Mouse (Mus musculus) kidney, adult 11 months (tissue): ENCODE measurements at regions not wholly inside any gene's neighbourhood (a gene's known extent, or its start where the extent isn't known, plus 50 kb on each side); places are given as distances from the start of the nearest gene placed in this dataset.

ENCODE experiments used
- DNase-seq: peaks from one replicate; pipeline ENCODE4 v3.0.0; 2022

DNA sequence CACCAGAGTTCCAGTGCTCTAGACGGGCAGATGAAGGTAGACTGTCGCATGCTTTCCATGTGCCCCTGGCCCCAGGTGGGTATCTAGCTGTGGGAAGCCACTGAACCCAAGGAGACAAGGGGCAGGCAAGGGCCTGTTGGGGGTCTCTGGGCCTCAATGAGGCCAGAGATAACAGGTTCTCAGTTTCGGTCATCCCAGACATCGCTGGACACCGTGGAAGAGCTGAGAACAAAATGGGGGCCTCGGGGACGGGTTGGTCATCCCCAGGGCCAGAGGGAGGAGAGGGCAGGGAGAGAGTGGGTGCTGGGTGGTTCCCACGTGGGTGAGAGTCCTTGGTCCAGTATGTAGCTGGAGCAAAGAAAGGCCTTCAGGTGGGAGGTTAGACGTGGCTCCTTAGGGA, 307.2 kb downstream of the Zfp804a start:
- DNase-seq: no peak

- DNase-seq: no peak
These were observed 320.1 kb downstream of the Zfp804a start for GRCm38 (mm10) chr2:82373152-82373551.

- no peak for DNase-seq
These were observed 325.5 kb downstream of the Zfp804a start for GRCm38 (mm10) chr2:82378476-82378875.

GRCm38 (mm10) chr2:82385123-82385522, 332.1 kb downstream of the Zfp804a start:
- DNase-seq: no peak

DNA sequence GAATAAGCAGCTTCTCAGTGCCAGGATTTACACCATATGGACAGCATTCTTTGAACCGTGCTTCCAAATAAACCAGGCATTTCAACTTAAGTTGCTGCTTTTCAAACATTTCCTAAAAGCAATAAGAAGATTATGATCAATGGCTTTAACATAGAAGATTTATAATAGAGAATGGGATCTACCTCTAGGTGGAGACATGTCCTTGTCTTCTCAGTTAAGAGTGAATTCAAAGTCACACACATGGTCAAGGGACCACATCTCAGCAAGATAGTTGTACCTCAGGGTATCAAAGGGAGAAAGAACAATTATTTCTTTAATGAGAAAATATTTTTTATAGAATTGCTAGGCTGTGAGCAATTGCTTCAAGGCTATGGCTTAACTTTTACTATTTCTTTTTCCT, 334.7 kb downstream of the Zfp804a start:
- no peak for DNase-seq

DNA sequence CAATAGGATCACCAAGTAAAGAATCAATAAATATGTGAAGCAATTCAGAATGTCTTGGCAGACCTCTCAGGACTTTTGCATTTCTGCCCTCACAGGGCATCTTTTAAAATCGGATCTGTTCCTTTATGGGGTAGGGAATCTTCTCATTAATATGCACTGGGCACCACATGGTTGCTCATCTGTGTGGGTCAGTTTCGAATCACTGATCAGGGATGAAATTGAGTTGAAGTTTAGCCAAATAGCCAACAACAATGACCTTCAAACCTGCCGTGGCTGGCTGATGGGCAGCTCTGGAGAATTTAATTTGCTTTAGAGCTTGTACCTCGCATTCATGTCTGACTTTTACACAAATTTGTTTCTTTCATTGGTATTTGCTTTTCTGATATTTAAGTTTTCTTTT, 342.4 kb downstream of the Zfp804a start:
- peak; percentile 27 for DNase-seq

DNA sequence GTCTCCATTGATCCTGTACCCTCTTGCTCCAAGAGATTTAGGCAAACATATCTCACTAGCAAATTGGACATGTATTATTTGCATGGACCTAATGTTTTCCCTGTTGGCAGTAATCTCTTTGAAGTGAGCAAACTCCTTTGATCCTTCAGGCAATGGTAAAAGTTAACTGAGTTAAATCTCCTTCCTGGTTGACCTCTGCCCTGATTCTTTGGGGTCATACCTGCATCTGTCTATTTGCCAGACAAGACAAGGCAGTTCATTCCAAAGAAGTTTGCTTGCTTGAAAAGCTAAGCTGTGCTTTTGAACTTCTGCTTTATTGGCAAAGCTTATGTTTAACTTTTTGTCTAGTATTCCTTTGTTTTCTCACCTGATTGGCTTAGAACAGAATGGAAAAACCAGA, 392.7 kb downstream of the Zfp804a start:
- no peak for DNase-seq

DNA sequence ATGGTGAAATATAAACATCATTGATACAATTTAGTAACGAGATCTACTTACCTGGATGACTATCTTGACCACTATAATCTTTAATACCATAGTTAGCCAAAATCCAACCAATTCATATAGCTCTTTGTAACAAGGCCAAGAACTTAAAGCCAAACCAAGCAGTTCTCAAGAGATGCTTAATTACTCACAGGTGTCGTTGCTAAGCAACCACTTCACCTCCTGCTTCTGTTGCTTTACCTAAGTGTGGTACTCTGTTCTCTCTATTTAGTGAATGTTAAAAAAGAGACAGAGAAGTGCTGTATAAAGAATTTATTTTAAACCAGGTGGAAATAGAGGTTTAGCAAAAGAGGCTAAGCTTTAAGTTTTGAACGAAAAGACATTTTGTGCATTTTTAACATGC, 402.7 kb downstream of the Zfp804a start:
- DNase-seq: no peak
